Mouse (Mus musculus) thymus, adult 2 months (tissue): ENCODE measurements around the gene Syt8. TPM values are rescaled to one million over a fixed set of nuclear protein-coding genes. Genes with fewer than 3 reads are reported as not detected.

ENCODE experiments used
- DNase-seq: peaks from one replicate; pipeline ENCODE4 v3.0.0; 2021
- H3K27ac ChIP-seq: fragments of 200-500 bp; 2 replicates; pipeline ENCODE4 v1.5.1; 2012; ENCODE audit warnings: low read length, control low read depth; ENCODE audit not compliant: control insufficient read depth, insufficient read depth
- H3K27me3 ChIP-seq: fragments of 200-500 bp; 2 replicates; pipeline ENCODE4 v1.6.1; 2012; ENCODE audit warnings: mild to moderate bottlenecking, low read length, moderate library complexity, mixed read lengths; ENCODE audit not compliant: control insufficient read depth, insufficient read depth
- H3K36me3 ChIP-seq: fragments of 200-500 bp; 2 replicates; pipeline ENCODE4 v1.6.1; 2012; ENCODE audit warnings: mild to moderate bottlenecking, low read length, moderate library complexity; ENCODE audit not compliant: control insufficient read depth, insufficient read depth
- H3K4me1 ChIP-seq: fragments of 200-500 bp; replicated peaks from 2 replicates; pipeline ENCODE4 v1.6.1; 2012; ENCODE audit warnings: low read length; ENCODE audit not compliant: control insufficient read depth, insufficient read depth
- H3K4me3 ChIP-seq: fragments of 200-500 bp; 2 replicates; pipeline ENCODE4 v1.5.1; 2012; ENCODE audit warnings: mild to moderate bottlenecking, low read length, control low read depth, moderate library complexity; ENCODE audit not compliant: control insufficient read depth, insufficient read depth
- CTCF ChIP-seq: fragments of 200-500 bp; IDR thresholded peaks from 2 replicates; pipeline ENCODE4 v1.5.1; 2012; ENCODE audit warnings: mild to moderate bottlenecking, control low read depth, low read length, moderate library complexity, borderline replicate concordance; ENCODE audit not compliant: control insufficient read depth, poor library complexity, insufficient read depth; ENCODE audit errors: extremely low read depth
- POLR2A ChIP-seq: fragments of 200-500 bp; IDR thresholded peaks from 2 replicates; pipeline ENCODE4 v1.6.1; 2012; ENCODE audit warnings: mild to moderate bottlenecking, low read length, control low read depth, moderate library complexity; ENCODE audit not compliant: control insufficient read depth, poor library complexity, insufficient read depth; ENCODE audit errors: extremely low read depth
- WGBS: fragments of 180-500 bp; shearing (Covaris S2); methylation state at CpG from one replicate; pipeline ENCODE4 v1.1.7; 2018; 5-methylcytosine and 5-hydroxymethylcytosine counted together
- polyA plus RNA-seq: library from polyadenylated mRNA; depleted of rRNA; stranded (reverse); fragments of >200 nt; gene quantifications from 2 replicates; pipeline ENCODE4 v1.2.3, GENCODE M21; 2012

The Syt8 gene
- polyA plus RNA-seq, 1 experiment, result 2.2 TPM

DNA sequence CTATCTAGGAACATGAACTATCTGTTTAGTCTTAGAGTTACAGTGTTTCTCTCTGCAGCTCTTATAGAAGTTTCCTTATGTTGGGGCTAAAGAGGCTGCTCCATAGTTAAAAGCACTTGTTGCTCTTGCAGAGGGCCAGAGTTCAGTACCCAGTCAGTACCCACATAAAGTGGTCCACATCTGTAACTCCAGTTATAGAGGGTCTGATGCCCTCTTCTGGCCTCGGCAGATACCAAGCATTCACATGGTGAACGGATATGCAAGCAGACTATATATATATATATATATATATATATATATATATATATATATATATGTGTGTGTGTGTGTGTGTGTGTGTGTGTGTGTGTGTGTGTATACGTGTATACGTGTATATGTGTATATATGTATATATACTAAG lies 26.7 kb upstream of the Syt8 start:
- Histone ChIP-seq H3K27ac (no peak overlapping the region), H3K36me3 (no peaks in the 10 kb centered on the region), H3K27me3 (no peaks in the 10 kb centered on the region), H3K4me3 (no peak overlapping the region), H3K4me1 (peaks cover 8% of the 10 kb centered on the region)
- WGBS, result 47% methylated on average over 4 of the region's 4 CpGs
- DNase-seq, result peak; percentile 49
- TF ChIP-seq POLR2A, result no peak
- no peak for TF ChIP-seq CTCF

GRCm38 (mm10) chr7:142408686-142409085 lies 26.0 kb upstream of the Syt8 start:
- Histone ChIP-seq H3K27me3 (no peaks in the 10 kb centered on the region), H3K27ac (no peak overlapping the region), H3K4me1 (peaks cover 4% of the 10 kb centered on the region), H3K36me3 (no peaks in the 10 kb centered on the region), H3K4me3 (no peak overlapping the region)
- TF ChIP-seq CTCF (no peak), POLR2A (no peak)
- no peak for DNase-seq
- WGBS, result 97% methylated on average over 8 of the region's 8 CpGs

- TF ChIP-seq POLR2A (no peak), CTCF (no peak)
- no peaks in the 10 kb centered on the region for H3K4me1 ChIP-seq
- no peaks in the 10 kb centered on the region for H3K36me3 ChIP-seq
- H3K27me3 ChIP-seq, result no peaks in the 10 kb centered on the region
- no peak overlapping the region for H3K4me3 ChIP-seq
- no peak overlapping the region for H3K27ac ChIP-seq
- DNase-seq, result no peak
- 96% methylated on average over 3 of the region's 3 CpGs for WGBS
Observed at GRCm38 (mm10) chr7:142409603-142410002, 25.0 kb upstream of the Syt8 start.

DNA sequence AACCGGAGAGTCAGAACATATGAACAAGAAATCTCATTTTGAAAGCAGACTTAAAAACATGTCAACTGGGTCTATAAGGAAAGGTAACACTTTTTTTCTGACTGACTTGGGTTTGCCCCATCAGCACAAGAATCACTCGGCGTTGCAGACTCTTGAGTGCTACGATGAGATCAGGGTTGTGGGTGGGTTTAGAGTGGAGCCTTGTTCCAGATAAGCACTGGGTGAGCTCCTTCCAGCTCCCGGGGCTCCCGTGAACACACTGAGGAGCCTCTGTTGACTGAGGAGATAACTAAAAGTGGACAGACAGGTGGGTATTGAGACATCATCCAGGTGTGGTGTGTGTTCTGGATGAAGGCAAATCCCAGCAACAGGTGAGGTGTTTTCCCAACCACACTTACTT lies 21.4 kb upstream of the Syt8 start:
- Histone ChIP-seq H3K27ac (no peak overlapping the region), H3K4me3 (no peak overlapping the region), H3K27me3 (no peaks in the 10 kb centered on the region), H3K4me1 (no peaks in the 10 kb centered on the region), H3K36me3 (no peaks in the 10 kb centered on the region)
- 98% methylated on average over 6 of the region's 6 CpGs for WGBS
- no peak for DNase-seq
- TF ChIP-seq POLR2A, result no peak
- TF ChIP-seq CTCF, result no peak

DNA sequence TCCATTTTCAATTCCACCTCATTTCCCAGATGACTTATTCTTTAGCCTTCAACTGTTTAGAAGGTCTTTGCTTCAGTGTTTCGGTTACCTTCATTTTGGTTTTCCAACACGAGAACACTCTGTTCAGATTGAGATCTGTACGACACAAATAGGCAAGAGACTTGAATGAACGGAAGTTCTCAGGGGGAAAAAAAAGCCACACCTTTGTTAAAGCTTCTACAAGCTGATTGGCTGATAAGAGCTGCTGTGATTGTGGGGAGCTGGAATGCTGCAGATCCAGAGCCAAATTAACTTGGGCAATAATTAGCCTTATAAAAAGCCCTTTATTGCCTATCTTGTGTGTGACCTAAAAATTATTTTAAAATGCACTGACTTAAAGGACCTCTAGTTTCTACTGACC lies 19.3 kb upstream of the Syt8 start:
- 79% methylated on average over 4 of the region's 4 CpGs for WGBS
- H3K4me3 ChIP-seq, result no peak overlapping the region
- H3K27me3 ChIP-seq, result no peaks in the 10 kb centered on the region
- H3K27ac ChIP-seq, result no peak overlapping the region
- TF ChIP-seq POLR2A, result no peak
- no peak for TF ChIP-seq CTCF
- H3K36me3 ChIP-seq, result no peaks in the 10 kb centered on the region
- no peaks in the 10 kb centered on the region for H3K4me1 ChIP-seq
- no peak for DNase-seq

DNA sequence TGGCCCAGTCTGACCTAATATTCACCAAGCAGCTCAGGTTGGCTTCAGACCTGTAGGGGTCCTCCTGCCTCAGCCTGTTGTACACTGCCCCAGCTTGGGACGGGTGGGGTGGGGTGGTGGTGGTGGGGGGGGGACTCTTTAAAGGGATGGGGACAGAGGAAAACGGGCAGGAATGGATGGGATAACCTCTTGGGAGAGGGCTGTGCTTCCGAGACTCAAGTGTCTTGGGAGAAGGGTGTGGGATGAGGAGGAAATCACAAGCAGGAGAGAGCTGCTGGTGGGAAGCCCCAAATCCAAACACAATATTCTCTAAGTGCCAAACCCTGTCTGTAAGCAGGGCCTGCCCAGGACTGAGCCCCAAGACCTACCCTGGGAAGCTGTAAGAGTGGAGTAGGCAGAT lies 18.4 kb upstream of the Syt8 start:
- H3K27ac ChIP-seq, result no peak overlapping the region
- whole genome bisulfite sequencing, result 97% methylated on average over 3 of the region's 3 CpGs
- no peak for TF ChIP-seq CTCF
- no peaks in the 10 kb centered on the region for H3K36me3 ChIP-seq
- no peaks in the 10 kb centered on the region for H3K27me3 ChIP-seq
- H3K4me1 ChIP-seq, result peaks cover 4% of the 10 kb centered on the region
- DNase-seq, result no peak
- no peak overlapping the region for H3K4me3 ChIP-seq

DNA sequence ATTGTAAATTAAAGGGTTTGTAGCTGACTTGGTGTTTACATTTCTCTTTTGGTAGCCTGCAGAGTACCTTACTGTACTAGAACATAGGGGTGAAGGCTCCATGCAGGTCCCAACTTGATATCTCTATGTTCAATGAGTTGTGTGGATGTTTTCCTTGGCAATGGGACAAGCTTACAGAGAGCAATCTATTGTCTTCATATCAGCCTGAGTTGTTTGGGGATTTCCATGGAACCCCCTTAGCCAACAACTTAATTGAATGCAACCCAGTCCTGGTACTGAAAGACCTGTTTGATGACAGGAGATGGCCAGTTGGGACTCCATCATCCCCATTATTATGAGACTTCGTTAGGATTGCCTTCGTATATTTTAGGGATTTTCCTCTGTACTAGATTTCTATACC lies 16.6 kb upstream of the Syt8 start:
- Histone ChIP-seq H3K4me1 (peaks cover 17% of the 10 kb centered on the region), H3K27me3 (no peaks in the 10 kb centered on the region), H3K27ac (no peak overlapping the region), H3K36me3 (no peaks in the 10 kb centered on the region), H3K4me3 (no peak overlapping the region)
- WGBS, result 93% methylated on average over 2 of the region's 2 CpGs
- no peak for DNase-seq
- TF ChIP-seq CTCF (no peak), POLR2A (no peak)

- Histone ChIP-seq H3K36me3 (no peaks in the 10 kb centered on the region), H3K27me3 (no peaks in the 10 kb centered on the region), H3K27ac (no peak overlapping the region), H3K4me1 (peaks cover 20% of the 10 kb centered on the region), H3K4me3 (no peak overlapping the region)
- WGBS, result 92% methylated on average over 8 of the region's 8 CpGs
- no peak for TF ChIP-seq CTCF
- TF ChIP-seq POLR2A, result no peak
- DNase-seq, result no peak
Observed at GRCm38 (mm10) chr7:142418679-142419078, 16.0 kb upstream of the Syt8 start.
